Mouse (Mus musculus) liver, adult 2 months (tissue): ENCODE results near the gene Olfr827.

Experiments used
- CTCF ChIP-seq: fragments of 200-500 bp; IDR thresholded peaks from 2 replicates; pipeline ENCODE4 v1.5.1; 2011; ENCODE audit warnings: low read depth, low read length, control low read depth
- POLR2A ChIP-seq: fragments of 200-500 bp; IDR thresholded peaks from 2 replicates; pipeline ENCODE4 v1.6.1; 2011; ENCODE audit warnings: low read length, control low read depth; ENCODE audit not compliant: insufficient read depth; ENCODE audit errors: extremely low read depth

- TF ChIP-seq CTCF (no peak), POLR2A (no peak)
Measured at GRCm38 (mm10) chr10:130244271-130244670, 30.1 kb upstream of the Olfr827 start.
